Mouse (Mus musculus) cerebellum, adult 2 months (tissue): ENCODE results near the gene Mapk9.

Experiments used
- CTCF ChIP-seq: fragments of 200-500 bp; IDR thresholded peaks from 2 replicates; pipeline ENCODE4 v1.5.1; 2011; ENCODE audit warnings: low read depth, mild to moderate bottlenecking, control low read depth, low read length, moderate library complexity, borderline replicate concordance; ENCODE audit not compliant: insufficient read depth
- POLR2A ChIP-seq: fragments of 200-500 bp; IDR thresholded peaks from 2 replicates; pipeline ENCODE4 v1.6.1; 2011; ENCODE audit warnings: low read length, control low read depth, borderline replicate concordance; ENCODE audit not compliant: insufficient read depth

DNA sequence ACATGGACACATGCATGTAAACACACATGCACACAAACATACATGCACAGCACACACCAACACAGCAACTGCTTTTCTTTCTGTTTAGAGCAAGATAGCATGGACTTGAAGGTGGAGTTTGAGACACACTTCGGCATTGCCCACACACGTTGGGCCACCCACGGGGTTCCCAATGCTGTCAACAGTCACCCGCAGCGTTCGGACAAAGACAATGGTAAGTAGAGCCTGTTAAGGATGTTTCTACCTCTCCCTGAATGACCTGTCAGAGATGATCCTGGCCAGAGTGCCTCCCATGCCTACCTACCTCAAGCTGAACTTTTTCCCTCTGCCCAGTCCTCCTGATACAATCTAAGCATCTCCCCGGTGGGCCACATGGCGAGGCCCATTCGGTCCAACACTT, 37.6 kb upstream of the Mapk9 start:
- TF ChIP-seq POLR2A, result no peak
- no peak for TF ChIP-seq CTCF
